Mouse (Mus musculus): ENCODE results near the gene Git2.

DNA sequence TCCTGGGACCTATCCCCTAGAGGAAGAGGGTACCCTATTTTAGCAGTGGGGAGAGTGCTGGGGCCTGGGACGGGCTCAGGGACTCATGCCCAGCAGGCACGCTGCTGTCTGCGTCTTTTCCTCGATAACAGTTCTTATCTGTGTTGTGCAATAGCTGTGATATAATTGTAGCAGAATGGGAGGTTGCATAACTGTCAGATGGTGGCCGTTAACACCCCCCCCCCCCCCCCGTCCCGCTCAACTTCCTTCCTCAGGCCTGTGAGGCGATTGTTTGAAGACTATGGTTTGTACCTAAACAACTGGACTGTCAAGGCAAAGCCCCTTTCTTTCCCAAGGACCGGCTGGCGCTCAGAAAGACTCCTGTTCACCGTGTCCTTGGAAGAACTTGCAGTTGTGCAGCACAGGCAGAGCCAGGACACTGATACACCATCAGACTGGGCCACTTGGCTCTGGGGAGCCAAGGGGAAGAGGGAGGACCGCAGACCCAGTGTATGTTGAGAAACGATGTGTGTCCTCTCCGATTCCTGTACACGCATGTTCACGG, 9.4 kb upstream of the Git2 start:
- no peak for TF ChIP-seq HCFC1 (IDR thresholded peaks at IDR 0.05; ENCODE audit: borderline replicate concordance, insufficient read depth, low read length)
- TF ChIP-seq MAFK (IDR thresholded peaks at IDR 0.05; ENCODE audit: insufficient read depth, low read depth, low read length) = no peak
- TF ChIP-seq CHD2 (IDR thresholded peaks at IDR 0.05; ENCODE audit: low read depth, low read length) = no peak
- TF ChIP-seq ZNF384 (IDR thresholded peaks at IDR 0.05; ENCODE audit: low read depth, low read length) = no peak

Measured in ES-E14 (cell line).